Comparison of ENCODE assay signal across 21 mouse cellular contexts in the genomic region with DNA sequence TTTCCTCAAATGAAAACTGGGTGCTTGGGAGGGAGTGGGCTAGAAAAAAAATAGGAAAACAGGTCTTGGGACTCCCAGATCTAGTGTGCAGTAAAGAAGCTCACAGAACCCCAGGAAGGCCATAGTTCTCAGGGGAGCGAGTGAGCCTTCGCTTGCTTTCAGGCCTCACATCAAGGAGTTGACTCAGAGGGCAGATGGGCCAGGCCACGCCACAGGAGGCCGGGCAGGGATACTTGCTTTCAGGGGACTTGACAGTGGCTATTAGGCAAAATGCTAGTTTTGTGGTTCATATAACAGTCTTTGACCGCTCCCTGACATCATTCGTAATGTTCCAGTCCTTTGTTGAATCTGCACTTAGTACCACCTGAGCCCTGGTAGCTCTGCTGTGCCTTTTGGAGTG. TPM values are rescaled to one million over a fixed set of nuclear protein-coding genes. Genes with fewer than 3 reads are reported as not detected.
DNase-seq lines count a peak whose midpoint lies in the region; ATAC-seq and TF ChIP-seq lines count a peak whose summit lies in the region.
"Had no signal": no experiment of that assay in that cellular context is flagged by ENCODE, and none has a peak within 500 bp of the region (broad histone marks: within the 10 kb centered on the region; RNA-seq: fewer than 3 reads in every experiment).

No protein-coding gene starts in this region.

- no peak for TF ChIP-seq POLR2A in cerebellum, adult 2 months (IDR thresholded peaks at IDR 0.05; ENCODE audit: borderline replicate concordance, insufficient read depth, low read length)

- intact Hi-C loops in gastrocnemius, adult 2 months (cut with DNase I), result loop anchor here (10.0 kb wide), 1 partner anchor 521 kb away; the partner anchor contains the start of gene Fgf18

- no peak for ATAC-seq in cerebellum, adult (ENCODE audit: insufficient number of reproducible peaks, low FRiP score, low TSS enrichment)
- no peak for ATAC-seq in neural tube, embryonic 13.5 days (ENCODE audit: low read depth)
- ATAC-seq in neural tube, embryonic 15.5 days (ENCODE audit: low FRiP score), result no peak
- ATAC-seq: CD4-positive, CD25-positive, alpha-beta regulatory T cell, adult 4 months; intestine, embryonic 15.5 days had no signal

- no peaks in the 10 kb centered on the region for H3K36me3 ChIP-seq in neural tube, embryonic 13.5 days
- no peaks in the 10 kb centered on the region for H3K36me3 ChIP-seq in neural tube, embryonic 15.5 days
- H3K36me3 ChIP-seq: embryonic facial prominence, embryonic 12.5 days; embryonic facial prominence, embryonic 15.5 days; forebrain, embryonic 12.5 days; forebrain, embryonic 15.5 days; heart, embryonic 12.5 days; heart, embryonic 15.5 days; hindbrain, embryonic 10.5 days; hindbrain, embryonic 13.5 days; intestine, embryonic 15.5 days had no signal

- no peaks in the 10 kb centered on the region for H3K9me3 ChIP-seq in neural tube, embryonic 13.5 days
- H3K9me3 ChIP-seq in neural tube, embryonic 15.5 days (replicated peaks), result no peaks in the 10 kb centered on the region
- H3K9me3 ChIP-seq: embryonic facial prominence, embryonic 12.5 days; embryonic facial prominence, embryonic 15.5 days; forebrain, embryonic 12.5 days; forebrain, embryonic 15.5 days; heart, embryonic 12.5 days; heart, embryonic 15.5 days; hindbrain, embryonic 10.5 days; hindbrain, embryonic 13.5 days; intestine, embryonic 15.5 days had no signal

- WGBS in cerebellum, adult 2 months, result 50% methylated on average over 6 of the region's 6 CpGs
- 60% methylated on average over 6 of the region's 6 CpGs for WGBS in neural tube, embryonic 13.5 days
- WGBS in neural tube, embryonic 15.5 days, result 76% methylated on average over 6 of the region's 6 CpGs

- TF ChIP-seq CTCF in cerebellum, adult 2 months (IDR thresholded peaks at IDR 0.05; ENCODE audit: borderline replicate concordance, insufficient read depth, low read depth, low read length), result no peak
- no peak for TF ChIP-seq CTCF in gastrocnemius, adult 2 months (IDR thresholded peaks at IDR 0.05)

- peak; percentile 61 to 64 for DNase-seq in cerebellum, adult 2 months
- no peak for DNase-seq in gastrocnemius, adult 2 months
- no peak for DNase-seq in gastrocnemius, postnatal 4 days (ENCODE audit: low spot score in 2 of 2)
- DNase-seq in cerebellum, postnatal 25 days, result peak; percentile 63 to 67
- DNase-seq in ovary, postnatal 14 days (ENCODE audit: low spot score), result no peak
- DNase-seq: adrenal gland, adult 2 months; adrenal gland, postnatal 25 days; gastrocnemius, postnatal 14 days had no signal

- H3K27me3 ChIP-seq in cerebellum, adult 2 months (ENCODE audit: control insufficient read depth, insufficient read depth, low read length), result no peaks in the 10 kb centered on the region
- no peaks in the 10 kb centered on the region for H3K27me3 ChIP-seq in neural tube, embryonic 13.5 days
- H3K27me3 ChIP-seq in neural tube, embryonic 15.5 days (replicated peaks), result no peaks in the 10 kb centered on the region
- H3K27me3 ChIP-seq: embryonic facial prominence, embryonic 12.5 days; embryonic facial prominence, embryonic 15.5 days; forebrain, embryonic 12.5 days; forebrain, embryonic 15.5 days; heart, embryonic 12.5 days; heart, embryonic 15.5 days; hindbrain, embryonic 13.5 days; intestine, embryonic 15.5 days had no signal

- no peak overlapping the region for H3K4me2 ChIP-seq in neural tube, embryonic 13.5 days
- H3K4me2 ChIP-seq in neural tube, embryonic 15.5 days, result no peak overlapping the region
- H3K4me2 ChIP-seq: embryonic facial prominence, embryonic 12.5 days; embryonic facial prominence, embryonic 15.5 days; forebrain, embryonic 12.5 days; forebrain, embryonic 15.5 days; heart, embryonic 12.5 days; heart, embryonic 15.5 days; hindbrain, embryonic 13.5 days; intestine, embryonic 15.5 days had no signal

- H3K27ac ChIP-seq in cerebellum, adult 2 months (ENCODE audit: insufficient read depth, low read length), result peak overlapping the region; percentile 100
- peak overlapping the region; percentile 69 for H3K27ac ChIP-seq in gastrocnemius, adult 2 months
- H3K27ac ChIP-seq in neural tube, embryonic 13.5 days (replicated peaks), result no peak overlapping the region
- no peak overlapping the region for H3K27ac ChIP-seq in neural tube, embryonic 15.5 days (replicated peaks)
- H3K27ac ChIP-seq: embryonic facial prominence, embryonic 12.5 days; embryonic facial prominence, embryonic 15.5 days; heart, embryonic 15.5 days; hindbrain, embryonic 13.5 days; intestine, embryonic 15.5 days had no signal

- peaks cover 66% of the 10 kb centered on the region for H3K4me1 ChIP-seq in cerebellum, adult 2 months (ENCODE audit: control insufficient read depth, insufficient read depth, low read length)
- peaks cover 29% of the 10 kb centered on the region for H3K4me1 ChIP-seq in neural tube, embryonic 13.5 days (replicated peaks)
- peaks cover 19% of the 10 kb centered on the region for H3K4me1 ChIP-seq in neural tube, embryonic 15.5 days

- 0 out of 2 replicates have a peak overlapping the region, but pooled peaks have one; percentile 17 for H3K9ac ChIP-seq in neural tube, embryonic 13.5 days
- no peak overlapping the region for H3K9ac ChIP-seq in neural tube, embryonic 15.5 days (replicated peaks)
- H3K9ac ChIP-seq: embryonic facial prominence, embryonic 12.5 days; embryonic facial prominence, embryonic 15.5 days; forebrain, embryonic 12.5 days; forebrain, embryonic 15.5 days; heart, embryonic 12.5 days; heart, embryonic 15.5 days; hindbrain, embryonic 13.5 days; intestine, embryonic 15.5 days had no signal

- no peak overlapping the region for H3K4me3 ChIP-seq in cerebellum, adult 2 months (replicated peaks; ENCODE audit: insufficient read depth, low read depth, low read length)
- no peak overlapping the region for H3K4me3 ChIP-seq in gastrocnemius, adult 2 months
- H3K4me3 ChIP-seq in neural tube, embryonic 13.5 days, result no peak overlapping the region
- no peak overlapping the region for H3K4me3 ChIP-seq in neural tube, embryonic 15.5 days (replicated peaks)
- H3K4me3 ChIP-seq: embryonic facial prominence, embryonic 12.5 days; embryonic facial prominence, embryonic 15.5 days; forebrain, embryonic 12.5 days; forebrain, embryonic 15.5 days; heart, embryonic 12.5 days; heart, embryonic 15.5 days; hindbrain, embryonic 10.5 days; hindbrain, embryonic 13.5 days; intestine, embryonic 15.5 days had no signal

RNA-seq across cellular contexts. Expression of gene Fbxw11, which starts 18.6 kb away (rescaled TPM):
- 122 and 132 TPM in 2 replicates for polyA plus RNA-seq in cerebellum, adult 2 months (2012; rRNA removed)
- 10 to 100 TPM; 56.9 to 68.9 TPM for total RNA-seq in gastrocnemius, adult 2 months (2021)
- 10 to 100 TPM; 63.4 to 71.3 TPM for total RNA-seq in gastrocnemius, postnatal 4 days (2021)
- 106 and 119 TPM in 2 replicates for polyA plus RNA-seq in neural tube, embryonic 13.5 days (2015; fragmentation: Nextera tagmentation; extraction: Ambion mirVana)
- 107 and 110 TPM in 2 replicates for polyA plus RNA-seq in neural tube, embryonic 15.5 days (2015; fragmentation: Nextera tagmentation; extraction: Ambion mirVana)

Comparison
In these comparisons a context has a peak if more than half of its experiments do, and no peak if none do; other contexts are left out.
1. DNase-seq: peak in cerebellum, adult 2 months (2 of 2) and cerebellum, postnatal 25 days (2 of 2); none in gastrocnemius, adult 2 months (single experiment), gastrocnemius, postnatal 4 days (0 of 2) and ovary, postnatal 14 days (single experiment).
2. H3K27ac ChIP-seq: peak in cerebellum, adult 2 months (single experiment) and gastrocnemius, adult 2 months (single experiment); none in neural tube, embryonic 13.5 days (single experiment) and neural tube, embryonic 15.5 days (single experiment).